Mouse (Mus musculus): ENCODE data around the gene Irgq. TPM values are rescaled to one million over a fixed set of nuclear protein-coding genes. Genes with fewer than 3 reads are reported as not detected.
A peak's percentile ranks its signal among the peaks of the same experiment; 100 is the strongest.

Irgq gene
- polyA plus RNA-seq, 1 experiment, result 8.2 TPM

DNA sequence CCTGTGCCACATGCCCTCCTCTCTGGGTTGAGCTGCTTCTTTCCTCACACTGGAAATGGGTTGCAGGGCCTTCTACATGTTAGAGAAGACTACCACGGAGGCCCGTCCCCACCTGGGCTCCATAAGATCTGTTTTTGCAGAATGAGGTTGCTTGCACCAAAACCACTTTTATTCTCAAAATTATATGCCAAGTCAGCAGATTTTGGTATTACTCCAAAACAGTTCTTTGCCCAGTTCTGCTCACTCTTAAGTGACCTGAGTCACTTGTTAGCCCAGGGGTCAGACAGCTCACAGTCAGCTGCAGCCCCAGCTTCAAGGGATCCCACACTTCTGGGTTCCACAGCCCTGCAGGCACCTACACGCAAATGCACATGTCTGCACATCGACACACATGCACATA is 31.0 kb downstream of the Irgq start:
- Histone ChIP-seq H3K27me3 (ENCODE audit: control insufficient read depth, insufficient read depth, low read length, poor library complexity, severe bottlenecking) (no peaks in the 10 kb centered on the region), H3K9ac (ENCODE audit: low read depth, poor library complexity, severe bottlenecking) (no peak overlapping the region), H3K4me1 (ENCODE audit: control insufficient read depth, insufficient read depth, low read length) (peaks cover 3% of the 10 kb centered on the region), H3K9me3 (replicated peaks; ENCODE audit: control insufficient read depth, insufficient read depth, low read length, poor library complexity, severe bottlenecking) (no peaks in the 10 kb centered on the region), H3K4me3 (ENCODE audit: low read depth, low read length) (no peak overlapping the region), H3K36me3 (ENCODE audit: control insufficient read depth, insufficient read depth, low read length, poor library complexity, severe bottlenecking) (peaks cover 8% of the 10 kb centered on the region), H3K27ac (ENCODE audit: insufficient read depth, low read length) (no peak overlapping the region)
- TF ChIP-seq CTCF (IDR thresholded peaks at IDR 0.05; ENCODE audit: low read depth, low read length), result no peak
- TF ChIP-seq POLR2A (IDR thresholded peaks at IDR 0.05; ENCODE audit: insufficient read depth, low read length), result no peak

DNA sequence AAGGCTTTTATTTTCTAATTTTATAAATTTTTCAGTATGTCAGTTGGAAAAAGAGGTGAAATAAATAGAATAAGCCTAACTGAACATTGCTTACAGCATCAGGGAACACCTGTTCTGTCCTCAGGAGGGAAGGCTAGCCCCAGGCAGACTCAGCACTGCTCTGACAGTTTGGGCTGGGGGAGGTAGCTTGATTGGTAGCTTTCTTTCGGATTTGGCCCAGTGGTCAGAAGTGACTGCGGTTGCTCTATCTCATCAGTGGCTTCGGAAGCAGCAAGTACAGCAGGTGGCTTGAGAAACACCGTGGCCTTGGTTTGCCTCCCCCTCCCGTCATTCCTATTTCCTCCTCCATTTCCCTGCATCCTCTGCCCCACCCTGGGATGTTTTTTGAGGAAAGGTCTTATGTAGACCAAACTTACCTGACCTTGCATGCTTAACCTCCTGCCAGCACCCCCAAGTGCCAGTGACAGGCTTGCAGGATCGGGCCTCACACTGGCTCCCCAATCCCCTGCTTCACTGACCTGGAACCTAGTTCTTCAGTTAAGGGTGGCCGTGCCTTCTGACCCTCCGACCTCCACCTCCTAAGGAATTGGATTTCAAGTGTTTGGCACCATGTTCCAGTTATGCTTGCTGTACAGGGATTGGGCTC is 32.8 kb downstream of the Irgq start:
- H3K36me3 ChIP-seq (ENCODE audit: control insufficient read depth, insufficient read depth, low read length, poor library complexity, severe bottlenecking), result peaks cover 22% of the 10 kb centered on the region
- H3K9me3 ChIP-seq (replicated peaks; ENCODE audit: control insufficient read depth, insufficient read depth, low read length, poor library complexity, severe bottlenecking), result no peaks in the 10 kb centered on the region

DNA sequence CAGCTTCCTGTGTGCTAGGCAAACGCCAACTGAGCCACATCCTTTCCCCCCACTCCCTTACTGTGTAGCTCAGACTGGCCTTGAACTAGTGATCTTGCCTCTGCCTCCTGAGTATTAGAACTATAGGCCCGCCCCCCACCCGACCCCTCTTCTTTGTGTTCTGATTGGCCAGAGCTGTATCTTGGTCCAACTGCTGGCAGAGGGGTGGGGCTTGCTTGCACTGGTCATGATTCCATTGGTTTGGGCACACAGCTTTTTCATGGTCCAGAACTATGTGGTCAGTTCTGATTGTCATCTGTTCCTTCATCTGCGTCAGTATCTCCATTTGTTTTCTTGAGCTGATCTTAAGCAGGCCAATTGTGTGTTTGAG is 33.3 kb downstream of the Irgq start:
- Histone ChIP-seq H3K27ac (ENCODE audit: insufficient read depth, low read length) (no peak overlapping the region), H3K4me3 (ENCODE audit: low read depth, low read length) (no peak overlapping the region), H3K27me3 (ENCODE audit: control insufficient read depth, insufficient read depth, low read length, poor library complexity, severe bottlenecking) (no peaks in the 10 kb centered on the region), H3K9ac (ENCODE audit: low read depth, poor library complexity, severe bottlenecking) (no peak overlapping the region), H3K9me3 (replicated peaks; ENCODE audit: control insufficient read depth, insufficient read depth, low read length, poor library complexity, severe bottlenecking) (no peaks in the 10 kb centered on the region), H3K36me3 (ENCODE audit: control insufficient read depth, insufficient read depth, low read length, poor library complexity, severe bottlenecking) (peaks cover 25% of the 10 kb centered on the region), H3K4me1 (ENCODE audit: control insufficient read depth, insufficient read depth, low read length) (peaks cover 3% of the 10 kb centered on the region)
- TF ChIP-seq EP300 (IDR thresholded peaks at IDR 0.05; ENCODE audit: insufficient read depth, low read depth, low read length) (no peak), POLR2A (IDR thresholded peaks at IDR 0.05; ENCODE audit: insufficient read depth, low read length) (no peak), CTCF (IDR thresholded peaks at IDR 0.05; ENCODE audit: low read depth, low read length) (no peak)

More for the DNA sequence above, 32.8 kb downstream of the Irgq start:
- Histone ChIP-seq H3K9ac (ENCODE audit: low read depth, poor library complexity, severe bottlenecking) (no peak overlapping the region), H3K4me1 (ENCODE audit: control insufficient read depth, insufficient read depth, low read length) (peaks cover 3% of the 10 kb centered on the region), H3K4me3 (ENCODE audit: low read depth, low read length) (no peak overlapping the region), H3K27me3 (ENCODE audit: control insufficient read depth, insufficient read depth, low read length, poor library complexity, severe bottlenecking) (no peaks in the 10 kb centered on the region), H3K27ac (ENCODE audit: insufficient read depth, low read length) (no peak overlapping the region)
- no peak for TF ChIP-seq CTCF (IDR thresholded peaks at IDR 0.05; ENCODE audit: low read depth, low read length)
- no peak for TF ChIP-seq POLR2A (IDR thresholded peaks at IDR 0.05; ENCODE audit: insufficient read depth, low read length)
- no peak for TF ChIP-seq EP300 (IDR thresholded peaks at IDR 0.05; ENCODE audit: insufficient read depth, low read depth, low read length)

DNA sequence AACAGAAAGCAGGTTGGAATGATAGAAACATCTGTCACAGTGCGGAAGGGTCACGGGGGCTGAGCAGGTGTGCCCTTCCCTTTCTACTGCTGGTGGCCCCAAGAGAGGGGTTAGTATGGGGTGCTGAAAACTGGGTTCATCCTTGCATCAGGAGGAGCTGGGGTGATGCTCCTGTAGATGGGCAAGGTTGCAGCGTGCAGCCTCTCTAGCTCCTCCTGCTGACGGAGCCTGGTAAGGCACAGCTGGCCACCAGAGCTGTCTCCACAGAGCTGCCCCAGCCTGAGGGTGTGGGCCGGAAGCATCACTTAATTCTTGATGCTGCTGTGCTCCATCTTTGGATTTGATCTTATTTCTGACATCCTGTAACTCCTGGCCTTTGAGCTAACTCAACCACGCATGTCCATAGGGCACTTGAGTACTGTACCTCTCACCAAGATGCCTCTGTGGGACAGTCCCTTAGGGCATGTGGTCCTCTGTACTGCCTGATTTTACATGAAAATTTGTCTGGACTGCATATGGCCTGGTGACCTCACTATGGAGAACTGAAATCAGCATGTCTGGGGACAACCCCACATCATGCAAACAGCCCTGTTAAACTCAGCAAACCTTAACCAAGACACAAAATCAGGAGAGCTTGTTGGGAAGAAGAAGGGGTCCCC is 34.2 kb downstream of the Irgq start:
- Histone ChIP-seq H3K9ac (ENCODE audit: low read depth, poor library complexity, severe bottlenecking) (no peak overlapping the region), H3K27me3 (ENCODE audit: control insufficient read depth, insufficient read depth, low read length, poor library complexity, severe bottlenecking) (no peaks in the 10 kb centered on the region), H3K9me3 (replicated peaks; ENCODE audit: control insufficient read depth, insufficient read depth, low read length, poor library complexity, severe bottlenecking) (no peaks in the 10 kb centered on the region), H3K4me3 (ENCODE audit: low read depth, low read length) (no peak overlapping the region), H3K27ac (ENCODE audit: insufficient read depth, low read length) (no peak overlapping the region), H3K36me3 (ENCODE audit: control insufficient read depth, insufficient read depth, low read length, poor library complexity, severe bottlenecking) (peaks cover 21% of the 10 kb centered on the region), H3K4me1 (ENCODE audit: control insufficient read depth, insufficient read depth, low read length) (peaks cover 3% of the 10 kb centered on the region)
- TF ChIP-seq EP300 (IDR thresholded peaks at IDR 0.05; ENCODE audit: insufficient read depth, low read depth, low read length) (no peak), POLR2A (IDR thresholded peaks at IDR 0.05; ENCODE audit: insufficient read depth, low read length) (no peak), CTCF (IDR thresholded peaks at IDR 0.05; ENCODE audit: low read depth, low read length) (peak; percentile 92)

DNA sequence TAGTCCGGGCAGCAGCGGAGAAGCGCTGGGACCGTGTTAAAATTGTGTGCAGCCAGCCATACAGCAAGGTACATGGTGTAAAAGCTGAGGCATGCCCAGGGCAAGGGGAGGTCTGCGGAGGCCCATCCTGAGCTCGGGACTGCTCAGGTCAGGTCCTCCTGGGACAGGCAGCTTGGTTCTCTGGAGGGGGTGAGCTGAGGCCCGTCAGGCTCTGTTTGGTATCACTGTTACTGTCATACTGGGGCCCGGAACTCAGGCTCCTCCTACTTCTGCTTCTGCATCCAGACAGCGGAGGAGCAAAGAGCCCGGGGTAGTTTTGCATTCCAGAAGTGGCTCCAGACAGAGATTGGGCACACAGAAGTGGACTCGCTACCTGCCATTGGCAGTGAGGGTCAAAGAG is 35.1 kb downstream of the Irgq start:
- Histone ChIP-seq H3K9me3 (replicated peaks; ENCODE audit: control insufficient read depth, insufficient read depth, low read length, poor library complexity, severe bottlenecking) (no peaks in the 10 kb centered on the region), H3K27me3 (ENCODE audit: control insufficient read depth, insufficient read depth, low read length, poor library complexity, severe bottlenecking) (no peaks in the 10 kb centered on the region), H3K36me3 (ENCODE audit: control insufficient read depth, insufficient read depth, low read length, poor library complexity, severe bottlenecking) (peaks cover 21% of the 10 kb centered on the region), H3K4me1 (ENCODE audit: control insufficient read depth, insufficient read depth, low read length) (peaks cover 3% of the 10 kb centered on the region), H3K4me3 (ENCODE audit: low read depth, low read length) (no peak overlapping the region), H3K27ac (ENCODE audit: insufficient read depth, low read length) (no peak overlapping the region), H3K9ac (ENCODE audit: low read depth, poor library complexity, severe bottlenecking) (no peak overlapping the region)
- TF ChIP-seq CTCF (IDR thresholded peaks at IDR 0.05; ENCODE audit: low read depth, low read length), result no peak
- TF ChIP-seq EP300 (IDR thresholded peaks at IDR 0.05; ENCODE audit: insufficient read depth, low read depth, low read length), result no peak
- TF ChIP-seq POLR2A (IDR thresholded peaks at IDR 0.05; ENCODE audit: insufficient read depth, low read length), result no peak

DNA sequence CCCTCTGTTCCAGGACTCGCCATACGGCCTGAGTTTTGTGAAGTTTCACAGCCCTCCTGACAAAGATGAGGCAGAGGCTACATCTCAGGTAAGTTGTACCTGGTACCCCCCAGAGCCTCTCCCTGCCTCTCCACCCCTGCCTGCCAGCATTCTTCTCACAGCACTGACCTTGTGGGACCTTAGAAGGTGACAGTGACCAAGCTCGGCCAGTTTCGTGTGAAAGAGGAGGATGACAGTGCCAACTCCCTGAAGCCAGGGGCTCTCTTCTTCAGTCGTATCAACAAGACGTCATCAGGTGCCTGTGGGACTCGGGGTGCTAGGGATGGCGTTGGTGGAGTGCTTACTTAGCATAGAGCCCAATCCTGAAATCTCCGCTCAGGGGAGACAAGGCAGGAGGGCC is 35.7 kb downstream of the Irgq start:
- TF ChIP-seq CTCF (IDR thresholded peaks at IDR 0.05; ENCODE audit: low read depth, low read length) (no peak), EP300 (IDR thresholded peaks at IDR 0.05; ENCODE audit: insufficient read depth, low read depth, low read length) (no peak), POLR2A (IDR thresholded peaks at IDR 0.05; ENCODE audit: insufficient read depth, low read length) (no peak)
- H3K36me3 ChIP-seq (ENCODE audit: control insufficient read depth, insufficient read depth, low read length, poor library complexity, severe bottlenecking), result peaks cover 21% of the 10 kb centered on the region

More for the DNA sequence above, 35.7 kb downstream of the Irgq start:
- Histone ChIP-seq H3K4me3 (ENCODE audit: low read depth, low read length) (no peak overlapping the region), H3K4me1 (ENCODE audit: control insufficient read depth, insufficient read depth, low read length) (peaks cover 3% of the 10 kb centered on the region), H3K27me3 (ENCODE audit: control insufficient read depth, insufficient read depth, low read length, poor library complexity, severe bottlenecking) (no peaks in the 10 kb centered on the region), H3K9ac (ENCODE audit: low read depth, poor library complexity, severe bottlenecking) (no peak overlapping the region), H3K9me3 (replicated peaks; ENCODE audit: control insufficient read depth, insufficient read depth, low read length, poor library complexity, severe bottlenecking) (no peaks in the 10 kb centered on the region), H3K27ac (ENCODE audit: insufficient read depth, low read length) (no peak overlapping the region)
